Mouse (Mus musculus) MEL (cell line): ENCODE measurements around the gene Fastkd5.

ENCODE experiments used
- CTCF ChIP-seq, 3 experiments: IDR thresholded peaks in 2 of 3; conservative IDR thresholded peaks in 1 of 3; 2 replicates each; pipeline ENCODE4 v1.5.1; 2011 to 2012; ENCODE audit warnings: low read length in 3 of 3, low read depth in 2 of 3, mild to moderate bottlenecking in 2 of 3, improper control_type of control experiment in 1 of 3, inconsistent platforms in 1 of 3, mixed read lengths in 1 of 3, moderate library complexity in 1 of 3; ENCODE audit not compliant: control insufficient read depth in 1 of 3, insufficient read depth in 1 of 3, poor library complexity in 1 of 3, severe bottlenecking in 1 of 3
- ETS1 ChIP-seq: IDR thresholded peaks from 2 replicates; pipeline ENCODE4 v1.6.1; 2012; ENCODE audit warnings: low read depth, mild to moderate bottlenecking, inconsistent platforms, low read length, improper control_type of control experiment, moderate library complexity
- JUND ChIP-seq: IDR thresholded peaks from 2 replicates; pipeline ENCODE4 v1.6.1; 2011; ENCODE audit warnings: low read depth, mild to moderate bottlenecking, improper control_type of control experiment, low read length
- MAX ChIP-seq: IDR thresholded peaks from 2 replicates; pipeline ENCODE4 v1.6.1; 2011; ENCODE audit warnings: low read length, improper control_type of control experiment
- MXI1 ChIP-seq: IDR thresholded peaks from 2 replicates; pipeline ENCODE4 v1.6.1; 2011; ENCODE audit warnings: mild to moderate bottlenecking, low read depth, low read length, improper control_type of control experiment
- POLR2A ChIP-seq, 2 experiments: IDR thresholded peaks; 2 replicates each; pipeline ENCODE4 v1.6.1; 2011 to 2012; ENCODE audit warnings: low read length in 2 of 2, mild to moderate bottlenecking in 2 of 2, control low read depth in 1 of 2, improper control_type of control experiment in 1 of 2, low read depth in 1 of 2, moderate library complexity in 1 of 2; ENCODE audit not compliant: control insufficient read depth in 1 of 2, insufficient read depth in 1 of 2, poor library complexity in 1 of 2
- TAL1 ChIP-seq: IDR thresholded peaks from 2 replicates; pipeline ENCODE4 v1.6.1; 2012; ENCODE audit warnings: mild to moderate bottlenecking, inconsistent platforms, low read length, moderate library complexity, mixed read lengths

- TF ChIP-seq MXI1 (no peak), CTCF (IDR thresholded peaks at IDR 0.05 in 2 of 3, conservative IDR thresholded peaks at IDR 0.05 in 1 of 3; ENCODE audit: control insufficient read depth in 1 of 3, insufficient read depth in 1 of 3, low read depth in 2 of 3, low read length in 3 of 3, poor library complexity in 1 of 3, severe bottlenecking in 1 of 3) (no peak), JUND (no peak), POLR2A (IDR thresholded peaks at IDR 0.05; ENCODE audit: control insufficient read depth in 1 of 2, insufficient read depth in 1 of 2, low read depth in 1 of 2, low read length in 2 of 2, poor library complexity in 1 of 2) (no peak), TAL1 (no peak), ETS1 (no peak), MAX (no peak)
Observed at GRCm38 (mm10) chr2:130618972-130619371, 10.9 kb downstream of the Fastkd5 start.
